Mouse (Mus musculus): ENCODE data around the gene Trem1. TPM values are rescaled to one million over a fixed set of nuclear protein-coding genes. Genes with fewer than 3 reads are reported as not detected.

The Trem1 gene
- polyA plus RNA-seq, 1 experiment from 2014 or later = 0.06 TPM

GRCm38 (mm10) chr17:48293500-48294194 is 61.1 kb downstream of the Trem1 start:
- Histone ChIP-seq H3K9me3 (no peaks in the 10 kb centered on the region), H3K4me1 (no peaks in the 10 kb centered on the region), H3K27ac (no peak overlapping the region), H3K4me2 (no peak overlapping the region), H3K36me3 (no peaks in the 10 kb centered on the region), H3K9ac (no peak overlapping the region), H3K4me3 (no peak overlapping the region), H3K27me3 (no peaks in the 10 kb centered on the region)
- WGBS = 82% methylated on average over 5 of the region's 5 CpGs
- ATAC-seq (ENCODE audit: insufficient number of reproducible peaks, low FRiP score, low TSS enrichment, low read depth) = no peak

Other genes with a start within 250 kb of the Trem1 start
- not detected in 2 replicates for gene 1700122O11Rik, start 194.5 kb upstream of the Trem1 start, polyA plus RNA-seq (2015; fragmentation: Nextera tagmentation; extraction: Ambion mirVana)
- not detected in 2 replicates for gene 1700067P10Rik, start 143.4 kb upstream of the Trem1 start, polyA plus RNA-seq (2015; fragmentation: Nextera tagmentation; extraction: Ambion mirVana)
- gene 9830107B12Rik, start 86.5 kb upstream of the Trem1 start, polyA plus RNA-seq (2015; fragmentation: Nextera tagmentation; extraction: Ambion mirVana) = 0.12 TPM in 1 of 2 replicates, not detected in the other
- gene A530064D06Rik, start 65.5 kb upstream of the Trem1 start, polyA plus RNA-seq (2015; fragmentation: Nextera tagmentation; extraction: Ambion mirVana) = 0.17 TPM in 1 of 2 replicates, not detected in the other
- gene Trem3, start 15.0 kb downstream of the Trem1 start, polyA plus RNA-seq (2015; fragmentation: Nextera tagmentation; extraction: Ambion mirVana) = 0.15 TPM in 1 of 2 replicates, not detected in the other
- 0.26 and 0.37 TPM in 2 replicates for gene Treml4, start 31.5 kb downstream of the Trem1 start, polyA plus RNA-seq (2015; fragmentation: Nextera tagmentation; extraction: Ambion mirVana)
- gene Treml2, start 66.7 kb downstream of the Trem1 start, polyA plus RNA-seq (2015; fragmentation: Nextera tagmentation; extraction: Ambion mirVana) = 0.05 and 0.18 TPM in 2 replicates
- 0.15 and 0.17 TPM in 2 replicates for gene B430306N03Rik, start 83.4 kb downstream of the Trem1 start, polyA plus RNA-seq (2015; fragmentation: Nextera tagmentation; extraction: Ambion mirVana)
- gene Trem2, start 113.6 kb downstream of the Trem1 start, polyA plus RNA-seq (2015; fragmentation: Nextera tagmentation; extraction: Ambion mirVana) = 5.5 and 6.9 TPM in 2 replicates
- 0.48 and 0.83 TPM in 2 replicates for gene Treml1, start 127.1 kb downstream of the Trem1 start, polyA plus RNA-seq (2015; fragmentation: Nextera tagmentation; extraction: Ambion mirVana)
- gene Nfya, start 177.1 kb downstream of the Trem1 start, polyA plus RNA-seq (2015; fragmentation: Nextera tagmentation; extraction: Ambion mirVana) = 13.6 and 13.9 TPM in 2 replicates
- gene Oard1, start 177.2 kb downstream of the Trem1 start, polyA plus RNA-seq (2015; fragmentation: Nextera tagmentation; extraction: Ambion mirVana) = 38.4 and 40.3 TPM in 2 replicates
- gene Apobec2, start 200.2 kb downstream of the Trem1 start, polyA plus RNA-seq (2015; fragmentation: Nextera tagmentation; extraction: Ambion mirVana) = 26.8 and 97.4 TPM in 2 replicates
- 1.8 and 3.0 TPM in 2 replicates for gene Tspo2, start 218.8 kb downstream of the Trem1 start, polyA plus RNA-seq (2015; fragmentation: Nextera tagmentation; extraction: Ambion mirVana)
- gene Unc5cl, start 222.1 kb downstream of the Trem1 start, polyA plus RNA-seq (2015; fragmentation: Nextera tagmentation; extraction: Ambion mirVana) = 0.06 and 0.14 TPM in 2 replicates

Measured in limb, embryonic 15.5 days (tissue).